Mouse (Mus musculus): ENCODE measurements around the gene Tshb. TPM values are rescaled to one million over a fixed set of nuclear protein-coding genes. Genes with fewer than 3 reads are reported as not detected.

Tshb gene
- polyA plus RNA-seq (2016; fragmentation: Nextera tagmentation; extraction: Ambion mirVana) = 0.37 TPM in 1 of 2 replicates, not detected in the other

GRCm38 (mm10) chr3:102782618-102783017 is at the start of gene Tshb:
Tshb (minus strand) TSS chr3:102782718.
- Histone ChIP-seq H3K9ac (replicated peaks) (no peak within 1 kb of the TSS), H3K36me3 (no peaks in the 10 kb centered on the region), H3K27me3 (no peaks in the 10 kb centered on the region), H3K4me1 (no peaks in the 10 kb centered on the region), H3K9me3 (no peaks in the 10 kb centered on the region), H3K4me2 (replicated peaks) (no peak within 1 kb of the TSS), H3K27ac (replicated peaks) (no peak within 1 kb of the TSS), H3K4me3 (no peak within 1 kb of the TSS)
- 76% methylated on average over 2 of the region's 2 CpGs for WGBS
- ATAC-seq (ENCODE audit: low FRiP score, low read depth) = no peak

GRCm38 (mm10) chr3:102803937-102804336 is 21.4 kb upstream of the Tshb start:
- 10% methylated on average over 3 of the region's 3 CpGs for WGBS
- no peaks in the 10 kb centered on the region for H3K27me3 ChIP-seq
- H3K36me3 ChIP-seq = no peaks in the 10 kb centered on the region
- no peaks in the 10 kb centered on the region for H3K9me3 ChIP-seq
- no peak overlapping the region for H3K4me2 ChIP-seq (replicated peaks)
- H3K9ac ChIP-seq (replicated peaks) = no peak overlapping the region
- ATAC-seq (ENCODE audit: low FRiP score, low read depth) = no peak
- no peak overlapping the region for H3K27ac ChIP-seq (replicated peaks)
- H3K4me3 ChIP-seq = no peak overlapping the region
- H3K4me1 ChIP-seq = no peaks in the 10 kb centered on the region

- no peak for ATAC-seq (ENCODE audit: low FRiP score, low read depth)
These were observed 4.9 kb upstream of the Tshb start for GRCm38 (mm10) chr3:102787369-102787768.

GRCm38 (mm10) chr3:102773018-102773417 is 9.5 kb downstream of the Tshb start:
- ATAC-seq (ENCODE audit: low FRiP score, low read depth) = no peak
- Histone ChIP-seq H3K4me1 (no peaks in the 10 kb centered on the region), H3K4me2 (replicated peaks) (no peak overlapping the region), H3K36me3 (no peaks in the 10 kb centered on the region), H3K27me3 (no peaks in the 10 kb centered on the region), H3K9ac (replicated peaks) (no peak overlapping the region), H3K4me3 (no peak overlapping the region), H3K27ac (replicated peaks) (no peak overlapping the region), H3K9me3 (no peaks in the 10 kb centered on the region)
- WGBS = 87% methylated on average over 4 of the region's 4 CpGs

More at GRCm38 (mm10) chr3:102787369-102787768, 4.9 kb upstream of the Tshb start:
- H3K9me3 ChIP-seq = no peaks in the 10 kb centered on the region
- H3K4me2 ChIP-seq (replicated peaks) = no peak overlapping the region
- H3K36me3 ChIP-seq = no peaks in the 10 kb centered on the region
- no peak overlapping the region for H3K27ac ChIP-seq (replicated peaks)
- no peaks in the 10 kb centered on the region for H3K27me3 ChIP-seq
- H3K4me1 ChIP-seq = no peaks in the 10 kb centered on the region
- WGBS = 22% methylated on average over 4 of the region's 4 CpGs
- H3K4me3 ChIP-seq = no peak overlapping the region
- H3K9ac ChIP-seq (replicated peaks) = no peak overlapping the region

- no peak for ATAC-seq (ENCODE audit: low FRiP score, low read depth)
- H3K4me2 ChIP-seq (replicated peaks) = no peak overlapping the region
- peaks cover 5% of the 10 kb centered on the region; the same call in 1 of the 2 replicates for H3K4me1 ChIP-seq
- H3K27ac ChIP-seq (replicated peaks) = no peak overlapping the region
- H3K9ac ChIP-seq (replicated peaks) = no peak overlapping the region
- WGBS = 85% methylated on average over 7 of the region's 7 CpGs
- peaks cover 21% of the 10 kb centered on the region for H3K36me3 ChIP-seq
- no peak overlapping the region for H3K4me3 ChIP-seq
- no peaks in the 10 kb centered on the region for H3K27me3 ChIP-seq
- no peaks in the 10 kb centered on the region for H3K9me3 ChIP-seq
These were observed 17.7 kb downstream of the Tshb start for GRCm38 (mm10) chr3:102764850-102765249.

GRCm38 (mm10) chr3:102763713-102764400 is 18.7 kb downstream of the Tshb start:
- peaks cover 29% of the 10 kb centered on the region for H3K36me3 ChIP-seq
- no peaks in the 10 kb centered on the region for H3K27me3 ChIP-seq
- no peak overlapping the region for H3K27ac ChIP-seq (replicated peaks)
- H3K4me1 ChIP-seq = peaks cover 5% of the 10 kb centered on the region; the same call in 1 of the 2 replicates
- 51% methylated on average over 10 of the region's 10 CpGs for WGBS
- no peak overlapping the region for H3K9ac ChIP-seq (replicated peaks)
- H3K4me2 ChIP-seq (replicated peaks) = no peak overlapping the region
- ATAC-seq (ENCODE audit: low FRiP score, low read depth) = no peak
- no peak overlapping the region for H3K4me3 ChIP-seq
- H3K9me3 ChIP-seq = no peaks in the 10 kb centered on the region

- H3K4me1 ChIP-seq = peaks cover 5% of the 10 kb centered on the region; the same call in 1 of the 2 replicates
- WGBS = 54% methylated on average over 3 of the region's 3 CpGs
- ATAC-seq (ENCODE audit: low FRiP score, low read depth) = no peak
- H3K27ac ChIP-seq (replicated peaks) = no peak overlapping the region
- peaks cover 33% of the 10 kb centered on the region for H3K36me3 ChIP-seq
- no peaks in the 10 kb centered on the region for H3K9me3 ChIP-seq
- H3K27me3 ChIP-seq = no peaks in the 10 kb centered on the region
- no peak overlapping the region for H3K4me3 ChIP-seq
- H3K9ac ChIP-seq (replicated peaks) = no peak overlapping the region
- no peak overlapping the region for H3K4me2 ChIP-seq (replicated peaks)
These were observed 20.1 kb downstream of the Tshb start for GRCm38 (mm10) chr3:102762388-102762787.

GRCm38 (mm10) chr3:102760236-102760635 is 22.3 kb downstream of the Tshb start:
- Histone ChIP-seq H3K27ac (replicated peaks) (no peak overlapping the region), H3K4me1 (peaks cover 5% of the 10 kb centered on the region; the same call in 1 of the 2 replicates), H3K4me2 (replicated peaks) (no peak overlapping the region), H3K27me3 (no peaks in the 10 kb centered on the region), H3K36me3 (peaks cover 26% of the 10 kb centered on the region), H3K4me3 (no peak overlapping the region), H3K9ac (replicated peaks) (no peak overlapping the region), H3K9me3 (no peaks in the 10 kb centered on the region)
- WGBS = 85% methylated on average over 3 of the region's 3 CpGs
- no peak for ATAC-seq (ENCODE audit: low FRiP score, low read depth)

GRCm38 (mm10) chr3:102757019-102757418 is 25.5 kb downstream of the Tshb start:
- Histone ChIP-seq H3K4me2 (replicated peaks) (no peak overlapping the region), H3K4me1 (no peaks in the 10 kb centered on the region), H3K9me3 (no peaks in the 10 kb centered on the region), H3K27ac (replicated peaks) (no peak overlapping the region), H3K9ac (replicated peaks) (no peak overlapping the region), H3K36me3 (peaks cover 34% of the 10 kb centered on the region), H3K27me3 (no peaks in the 10 kb centered on the region), H3K4me3 (no peak overlapping the region)
- no peak for ATAC-seq (ENCODE audit: low FRiP score, low read depth)
- 83% methylated on average over 6 of the region's 6 CpGs for WGBS

- Histone ChIP-seq H3K27ac (replicated peaks) (no peak overlapping the region), H3K9me3 (no peaks in the 10 kb centered on the region), H3K4me2 (replicated peaks) (no peak overlapping the region), H3K4me1 (no peaks in the 10 kb centered on the region), H3K36me3 (peaks cover 30% of the 10 kb centered on the region), H3K4me3 (no peak overlapping the region), H3K27me3 (no peaks in the 10 kb centered on the region), H3K9ac (replicated peaks) (no peak overlapping the region)
- WGBS = 86% methylated on average over 1 of the region's 1 CpGs
- ATAC-seq (ENCODE audit: low FRiP score, low read depth) = no peak
These were observed 26.7 kb downstream of the Tshb start for GRCm38 (mm10) chr3:102755801-102756200.

- Histone ChIP-seq H3K4me2 (replicated peaks) (no peak overlapping the region), H3K4me1 (peaks cover 8% of the 10 kb centered on the region), H3K9ac (replicated peaks) (no peak overlapping the region), H3K36me3 (peaks cover 7% of the 10 kb centered on the region; the same call in 1 of the 2 replicates), H3K27ac (replicated peaks) (no peak overlapping the region), H3K27me3 (no peaks in the 10 kb centered on the region), H3K4me3 (no peak overlapping the region), H3K9me3 (no peaks in the 10 kb centered on the region)
- ATAC-seq (ENCODE audit: low FRiP score, low read depth) = no peak
- WGBS = 85% methylated on average over 5 of the region's 5 CpGs
These were observed 30.1 kb downstream of the Tshb start for GRCm38 (mm10) chr3:102752457-102752856.

GRCm38 (mm10) chr3:102752053-102752452 is 30.5 kb downstream of the Tshb start:
- Histone ChIP-seq H3K27ac (replicated peaks) (no peak overlapping the region), H3K36me3 (peaks cover 7% of the 10 kb centered on the region; the same call in 1 of the 2 replicates), H3K4me3 (no peak overlapping the region), H3K9me3 (no peaks in the 10 kb centered on the region), H3K27me3 (no peaks in the 10 kb centered on the region), H3K4me2 (replicated peaks) (no peak overlapping the region), H3K9ac (replicated peaks) (no peak overlapping the region), H3K4me1 (peaks cover 8% of the 10 kb centered on the region)
- no peak for ATAC-seq (ENCODE audit: low FRiP score, low read depth)
- 93% methylated on average over 4 of the region's 4 CpGs for WGBS
